Mouse (Mus musculus): ENCODE measurements around the gene Pidd1. TPM values are rescaled to one million over a fixed set of nuclear protein-coding genes. Genes with fewer than 3 reads are reported as not detected.
A peak's percentile ranks its signal among the peaks of the same experiment; 100 is the strongest.

The Pidd1 gene
- polyA plus RNA-seq, 1 experiment from 2014 or later = 14.1 TPM

DNA sequence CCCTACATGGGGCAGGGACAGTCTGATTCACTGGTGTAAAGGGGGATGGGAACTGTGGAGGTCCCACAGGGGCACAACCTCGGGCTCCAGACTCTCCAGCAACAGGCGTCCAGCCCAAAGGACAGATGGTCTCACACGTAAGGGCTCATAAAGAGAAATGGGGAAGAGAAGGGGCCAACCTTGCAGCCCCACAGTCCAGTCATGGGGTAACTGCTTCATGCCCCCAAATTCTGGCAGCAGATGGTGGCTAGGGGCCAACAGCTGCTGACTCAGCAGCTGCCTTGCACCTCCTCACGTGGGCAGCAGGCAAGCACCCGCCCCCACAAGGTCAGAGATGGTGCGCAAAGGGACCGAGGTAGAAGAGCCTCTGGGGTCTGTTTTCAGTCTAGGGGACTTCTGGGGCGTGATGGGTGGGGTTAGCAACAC is 11.6 kb downstream of the Pidd1 start:
- Histone ChIP-seq H3K36me3 (ENCODE audit: control insufficient read depth, insufficient read depth, low read length) (peaks cover 34% of the 10 kb centered on the region), H3K9ac (ENCODE audit: low read depth, low read length) (no peak overlapping the region), H3K4me1 (ENCODE audit: control insufficient read depth, insufficient read depth, low read length) (peaks cover 34% of the 10 kb centered on the region), H3K27me3 (ENCODE audit: control insufficient read depth, insufficient read depth, low read length) (no peaks in the 10 kb centered on the region), H3K4me3 (ENCODE audit: low read length) (no peak overlapping the region), H3K4me2 (replicated peaks; ENCODE audit: low read depth, low read length) (no peak overlapping the region), H3K9me3 (ENCODE audit: control insufficient read depth, low read length) (no peaks in the 10 kb centered on the region), H3K27ac (ENCODE audit: low read depth, low read length) (no peak overlapping the region)
- 58% methylated on average over 8 of the region's 8 CpGs for WGBS
- ATAC-seq (ENCODE audit: low FRiP score, low TSS enrichment) = no peak

DNA sequence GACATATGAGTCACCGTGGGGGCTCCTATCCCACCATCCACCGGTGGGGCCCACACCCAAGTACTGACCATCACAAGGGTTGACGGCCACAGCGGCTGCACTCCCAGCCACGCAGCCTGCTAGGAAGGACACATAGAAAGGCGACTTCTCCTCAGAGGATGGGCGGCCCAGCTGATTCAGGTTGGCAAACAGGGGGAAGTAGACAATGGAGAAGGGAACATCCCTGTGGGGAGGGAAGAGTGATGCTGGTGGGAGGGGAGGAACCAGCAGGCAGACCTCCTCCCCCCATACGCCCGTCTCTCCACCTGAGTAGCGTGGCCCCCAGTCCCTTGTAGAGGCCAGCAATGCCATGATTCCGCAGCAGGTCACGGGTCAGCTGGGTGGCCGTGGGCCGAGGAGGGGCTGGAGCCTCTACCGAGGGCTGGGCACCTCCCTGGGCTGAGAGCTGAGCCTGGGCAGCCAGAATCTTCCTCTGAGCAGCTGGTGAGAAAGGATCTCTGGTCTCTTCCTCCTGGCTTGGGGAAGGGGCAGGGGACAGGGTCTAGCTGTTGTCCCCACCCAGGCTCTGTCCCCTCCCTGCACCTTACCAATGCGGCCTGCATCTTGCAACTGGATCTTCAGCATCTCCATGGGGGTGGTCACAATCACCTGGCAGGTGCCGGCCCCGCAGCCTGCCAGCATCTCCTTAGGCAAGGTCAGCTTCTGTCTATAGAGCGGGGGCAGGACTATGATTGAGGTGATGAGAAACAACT is 12.2 kb downstream of the Pidd1 start:
- Histone ChIP-seq H3K9me3 (ENCODE audit: control insufficient read depth, low read length) (no peaks in the 10 kb centered on the region), H3K4me2 (replicated peaks; ENCODE audit: low read depth, low read length) (no peak overlapping the region), H3K27ac (ENCODE audit: low read depth, low read length) (no peak overlapping the region), H3K4me3 (ENCODE audit: low read length) (no peak overlapping the region), H3K36me3 (ENCODE audit: control insufficient read depth, insufficient read depth, low read length) (peaks cover 34% of the 10 kb centered on the region), H3K27me3 (ENCODE audit: control insufficient read depth, insufficient read depth, low read length) (no peaks in the 10 kb centered on the region), H3K4me1 (ENCODE audit: control insufficient read depth, insufficient read depth, low read length) (peaks cover 35% of the 10 kb centered on the region), H3K9ac (ENCODE audit: low read depth, low read length) (no peak overlapping the region)
- no peak for ATAC-seq (ENCODE audit: low FRiP score, low TSS enrichment)
- 91% methylated on average over 19 of the region's 19 CpGs for WGBS

DNA sequence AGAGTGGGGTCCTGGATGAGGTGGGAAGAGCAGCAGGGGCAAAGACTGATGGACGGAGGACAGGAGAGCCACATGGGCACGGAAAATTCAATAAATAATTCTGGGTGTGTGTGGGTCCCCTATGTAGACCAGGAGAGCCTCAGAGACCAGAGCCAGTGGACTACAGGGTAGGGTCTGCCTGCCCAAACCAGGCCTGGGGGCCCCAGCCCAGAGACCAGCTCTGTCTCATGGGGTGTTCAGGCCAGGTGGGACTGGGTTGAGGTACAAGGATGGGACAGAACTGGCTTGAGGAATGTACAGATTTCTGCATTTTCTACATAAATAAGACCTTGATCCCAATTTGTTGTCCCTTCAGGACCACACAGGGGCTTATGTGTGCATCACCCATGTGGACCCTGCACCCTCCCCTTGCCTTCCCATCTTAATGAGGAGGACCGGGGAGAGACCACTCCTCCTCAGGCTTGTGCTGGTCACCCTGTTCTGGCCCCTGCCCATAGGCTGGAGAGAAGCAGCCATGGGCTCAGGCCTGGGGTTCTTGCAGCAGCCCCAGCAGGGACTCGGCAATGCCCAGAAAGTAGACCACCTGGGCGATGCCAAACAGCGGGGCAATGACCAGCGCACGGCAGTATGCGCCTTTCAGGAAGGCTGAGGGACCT is 13.1 kb downstream of the Pidd1 start:
- no peaks in the 10 kb centered on the region for H3K27me3 ChIP-seq (ENCODE audit: control insufficient read depth, insufficient read depth, low read length)
- no peak overlapping the region for H3K27ac ChIP-seq (ENCODE audit: low read depth, low read length)
- H3K4me1 ChIP-seq (ENCODE audit: control insufficient read depth, insufficient read depth, low read length) = peaks cover 33% of the 10 kb centered on the region
- WGBS = 99% methylated on average over 9 of the region's 9 CpGs
- ATAC-seq (ENCODE audit: low FRiP score, low TSS enrichment) = no peak
- H3K9me3 ChIP-seq (ENCODE audit: control insufficient read depth, low read length) = no peaks in the 10 kb centered on the region
- H3K36me3 ChIP-seq (ENCODE audit: control insufficient read depth, insufficient read depth, low read length) = peaks cover 34% of the 10 kb centered on the region
- no peak overlapping the region for H3K9ac ChIP-seq (ENCODE audit: low read depth, low read length)
- H3K4me3 ChIP-seq (ENCODE audit: low read length) = no peak overlapping the region
- no peak overlapping the region for H3K4me2 ChIP-seq (replicated peaks; ENCODE audit: low read depth, low read length)

DNA sequence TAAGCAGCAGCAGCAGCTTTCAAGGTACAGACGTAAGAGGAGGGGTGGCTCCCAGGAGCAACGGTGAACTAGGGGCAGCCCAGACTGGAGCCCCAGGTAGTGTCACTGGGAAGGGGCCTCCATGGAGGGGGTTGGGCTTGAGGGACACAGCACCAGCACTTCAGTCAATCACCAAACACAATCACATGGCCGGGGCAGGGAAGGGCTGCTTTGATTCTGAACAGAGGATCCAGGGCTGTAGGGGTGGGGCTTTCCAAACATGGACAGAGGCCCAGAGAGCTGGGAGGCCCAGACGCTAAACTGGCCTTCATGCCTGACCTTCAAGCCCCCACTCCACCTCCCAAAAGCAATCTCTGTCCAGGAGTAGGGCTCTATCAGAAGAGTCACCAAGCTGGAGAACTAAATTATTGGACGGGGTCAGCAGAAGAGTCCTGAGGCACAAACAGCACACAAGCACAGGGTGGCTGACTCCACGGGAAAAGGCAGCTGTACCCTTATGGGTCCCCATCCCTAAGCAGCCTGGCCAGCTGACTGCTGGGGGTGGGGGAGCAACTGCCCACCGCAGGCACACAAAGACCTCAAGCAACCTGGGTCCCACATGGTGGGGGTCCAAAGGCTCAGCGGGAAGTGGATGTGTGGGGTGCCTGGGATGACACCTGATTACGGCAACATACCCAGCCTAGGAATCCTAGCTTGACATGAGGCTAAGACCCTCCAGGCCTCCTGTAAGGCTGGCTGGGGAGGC is 13.8 kb downstream of the Pidd1 start:
- Histone ChIP-seq H3K27me3 (ENCODE audit: control insufficient read depth, insufficient read depth, low read length) (no peaks in the 10 kb centered on the region), H3K9ac (ENCODE audit: low read depth, low read length) (0 out of 2 replicates have a peak overlapping the region, but pooled peaks have one; percentile 0), H3K27ac (ENCODE audit: low read depth, low read length) (no peak overlapping the region), H3K4me1 (ENCODE audit: control insufficient read depth, insufficient read depth, low read length) (peaks cover 27% of the 10 kb centered on the region), H3K9me3 (ENCODE audit: control insufficient read depth, low read length) (no peaks in the 10 kb centered on the region), H3K4me3 (ENCODE audit: low read length) (no peak overlapping the region), H3K4me2 (replicated peaks; ENCODE audit: low read depth, low read length) (no peak overlapping the region; the same call in 1 of the 2 replicates), H3K36me3 (ENCODE audit: control insufficient read depth, insufficient read depth, low read length) (peaks cover 34% of the 10 kb centered on the region)
- ATAC-seq (ENCODE audit: low FRiP score, low TSS enrichment) = no peak
- WGBS = 63% methylated on average over 9 of the region's 9 CpGs

DNA sequence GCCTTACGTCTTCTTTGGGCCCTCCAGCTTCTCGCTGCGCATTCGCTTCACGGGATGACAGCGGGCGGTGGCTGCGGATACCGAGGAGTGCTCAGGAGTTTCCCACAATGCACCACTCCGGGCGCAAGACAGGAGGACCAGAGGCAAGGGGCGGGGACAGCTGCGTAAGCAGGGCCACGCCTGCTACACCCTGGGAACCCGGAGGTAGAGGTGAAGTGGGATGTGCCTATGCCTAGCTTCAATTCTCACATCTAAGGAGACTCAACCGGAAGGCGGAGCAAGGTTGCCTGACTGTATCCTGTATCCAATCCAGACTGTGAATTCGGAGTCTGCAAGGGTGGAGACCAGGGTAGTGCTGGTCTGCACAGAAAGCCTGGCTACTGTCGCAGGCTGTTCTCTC is 14.5 kb downstream of the Pidd1 start, which contains the start of gene Cend1:
Gene Cend1 (minus strand): TSS at position 182 of the 400 bp plus-strand sequence.
- H3K4me3 ChIP-seq (ENCODE audit: low read length) = no peak within 1 kb of the TSS
- WGBS = 5% methylated on average over 19 of the region's 19 CpGs
- peak within 1 kb of the TSS; percentile 30 for H3K4me2 ChIP-seq (replicated peaks; ENCODE audit: low read depth, low read length)
- H3K9me3 ChIP-seq (ENCODE audit: control insufficient read depth, low read length) = no peaks in the 10 kb centered on the region
- H3K4me1 ChIP-seq (ENCODE audit: control insufficient read depth, insufficient read depth, low read length) = peaks cover 20% of the 10 kb centered on the region
- peak; percentile 63 for ATAC-seq (ENCODE audit: low FRiP score, low TSS enrichment)
- no peak within 1 kb of the TSS for H3K27ac ChIP-seq (ENCODE audit: low read depth, low read length)
- H3K27me3 ChIP-seq (ENCODE audit: control insufficient read depth, insufficient read depth, low read length) = no peaks in the 10 kb centered on the region
- H3K36me3 ChIP-seq (ENCODE audit: control insufficient read depth, insufficient read depth, low read length) = peaks cover 34% of the 10 kb centered on the region
- 0 out of 2 replicates have a peak within 1 kb of the TSS, but pooled peaks have one; percentile 0 for H3K9ac ChIP-seq (ENCODE audit: low read depth, low read length)

DNA sequence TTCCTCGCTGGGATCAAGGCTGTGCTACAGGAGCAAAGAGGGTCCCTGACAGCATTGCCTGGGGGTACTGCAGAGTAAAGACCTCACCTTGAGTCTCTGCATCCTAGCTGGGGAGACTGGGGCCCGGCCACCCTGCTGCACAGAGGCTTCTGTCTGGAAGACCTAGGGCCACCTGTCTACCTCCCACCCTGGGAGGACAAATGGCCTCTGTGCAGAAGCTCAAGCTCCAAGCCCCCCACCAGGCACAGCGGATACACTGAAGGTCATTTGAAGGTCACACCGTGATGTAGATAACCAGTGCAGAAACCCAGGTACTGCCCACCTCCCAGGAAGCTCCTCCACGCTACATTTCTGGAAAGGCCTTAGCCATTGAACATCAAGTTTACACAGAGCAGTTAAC is 15.1 kb downstream of the Pidd1 start:
- Histone ChIP-seq H3K27ac (ENCODE audit: low read depth, low read length) (no peak overlapping the region), H3K27me3 (ENCODE audit: control insufficient read depth, insufficient read depth, low read length) (no peaks in the 10 kb centered on the region), H3K9ac (ENCODE audit: low read depth, low read length) (no peak overlapping the region), H3K36me3 (ENCODE audit: control insufficient read depth, insufficient read depth, low read length) (peaks cover 33% of the 10 kb centered on the region), H3K9me3 (ENCODE audit: control insufficient read depth, low read length) (no peaks in the 10 kb centered on the region), H3K4me2 (replicated peaks; ENCODE audit: low read depth, low read length) (no peak overlapping the region; the same call in 1 of the 2 replicates), H3K4me3 (ENCODE audit: low read length) (no peak overlapping the region), H3K4me1 (ENCODE audit: control insufficient read depth, insufficient read depth, low read length) (peaks cover 14% of the 10 kb centered on the region)
- WGBS = 50% methylated on average over 5 of the region's 5 CpGs
- no peak for ATAC-seq (ENCODE audit: low FRiP score, low TSS enrichment)

DNA sequence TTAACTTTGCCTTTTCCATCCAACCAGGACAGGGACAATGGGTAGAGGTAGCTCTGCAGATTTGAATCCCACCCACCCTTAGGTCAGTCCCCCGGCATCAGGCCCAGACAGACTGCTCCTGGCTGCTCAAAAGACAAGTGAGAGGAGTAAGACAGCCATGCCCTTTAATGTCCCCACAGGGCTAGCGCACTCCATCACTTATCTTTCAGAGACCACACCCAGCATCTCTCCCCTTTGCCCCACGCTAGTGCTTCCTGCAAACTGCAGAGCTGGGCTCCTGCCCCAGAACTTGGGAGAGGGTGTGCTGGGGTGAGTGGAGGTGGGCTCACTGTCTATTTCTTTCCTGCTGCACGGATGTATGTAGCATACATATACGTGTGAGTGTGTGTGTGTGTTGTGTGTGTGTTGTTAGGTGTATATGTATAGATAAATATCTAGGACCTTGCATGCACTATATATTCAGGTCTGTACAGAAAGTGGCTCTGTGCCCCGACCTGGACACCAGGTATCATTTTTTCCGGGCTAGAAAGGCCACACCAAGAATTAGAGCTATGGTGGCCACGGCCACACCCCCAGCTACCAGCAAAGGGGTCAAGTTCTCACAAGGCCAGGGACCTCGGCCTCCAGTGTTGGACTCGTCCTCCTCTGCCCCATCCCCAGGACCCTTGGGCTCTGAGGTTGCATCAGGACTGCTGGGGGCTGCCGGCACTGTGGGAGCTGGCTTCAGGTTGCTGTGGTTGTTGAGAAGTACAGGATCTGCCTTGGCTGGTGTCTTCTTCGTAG is 16.7 kb downstream of the Pidd1 start:
- 83% methylated on average over 12 of the region's 12 CpGs for WGBS
- H3K9me3 ChIP-seq (ENCODE audit: control insufficient read depth, low read length) = no peaks in the 10 kb centered on the region
- H3K4me2 ChIP-seq (replicated peaks; ENCODE audit: low read depth, low read length) = no peak overlapping the region
- H3K27me3 ChIP-seq (ENCODE audit: control insufficient read depth, insufficient read depth, low read length) = no peaks in the 10 kb centered on the region
- no peak overlapping the region for H3K4me3 ChIP-seq (ENCODE audit: low read length)
- peaks cover 13% of the 10 kb centered on the region for H3K4me1 ChIP-seq (ENCODE audit: control insufficient read depth, insufficient read depth, low read length)
- H3K27ac ChIP-seq (ENCODE audit: low read depth, low read length) = no peak overlapping the region
- ATAC-seq (ENCODE audit: low FRiP score, low TSS enrichment) = no peak
- H3K36me3 ChIP-seq (ENCODE audit: control insufficient read depth, insufficient read depth, low read length) = peaks cover 20% of the 10 kb centered on the region
- no peak overlapping the region for H3K9ac ChIP-seq (ENCODE audit: low read depth, low read length)

DNA sequence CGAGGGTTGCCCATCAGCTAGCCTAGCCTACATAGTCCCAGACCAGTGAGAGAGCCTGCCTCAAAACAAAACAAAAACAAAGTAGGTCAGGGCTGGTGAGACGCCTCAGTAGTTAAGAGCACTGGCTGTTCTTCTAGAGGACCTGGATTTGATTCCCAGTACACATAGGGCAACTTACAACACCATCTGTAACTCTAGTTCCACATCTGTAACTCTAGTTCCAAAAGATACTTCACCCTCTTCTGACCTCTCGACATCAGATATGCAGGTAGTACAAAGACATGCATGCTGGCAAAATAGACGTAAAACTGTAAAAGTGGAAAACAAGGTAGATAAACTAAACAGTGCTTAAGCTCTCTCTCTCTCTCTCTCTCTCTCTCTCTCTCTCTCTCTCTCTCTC is 20.0 kb downstream of the Pidd1 start:
- H3K4me3 ChIP-seq (ENCODE audit: low read length) = no peak overlapping the region
- no peaks in the 10 kb centered on the region for H3K36me3 ChIP-seq (ENCODE audit: control insufficient read depth, insufficient read depth, low read length)
- H3K9ac ChIP-seq (ENCODE audit: low read depth, low read length) = no peak overlapping the region
- H3K4me2 ChIP-seq (replicated peaks; ENCODE audit: low read depth, low read length) = no peak overlapping the region
- no peak overlapping the region for H3K27ac ChIP-seq (ENCODE audit: low read depth, low read length)
- no peaks in the 10 kb centered on the region for H3K9me3 ChIP-seq (ENCODE audit: control insufficient read depth, low read length)
- H3K4me1 ChIP-seq (ENCODE audit: control insufficient read depth, insufficient read depth, low read length) = 0 out of 2 replicates have a peak, but pooled peaks cover 3% of the 10 kb centered on the region
- 53% methylated on average over 4 of the region's 4 CpGs for WGBS
- H3K27me3 ChIP-seq (ENCODE audit: control insufficient read depth, insufficient read depth, low read length) = no peaks in the 10 kb centered on the region
- no peak for ATAC-seq (ENCODE audit: low FRiP score, low TSS enrichment)

Data from kidney, embryonic 14.5 days (tissue).